Mouse (Mus musculus) fibroblast of lung, adult 2 months (primary cell): ENCODE results near the gene Cep170.
"Not testable (repeated sequence)": the region's sequence is repeated elsewhere in the genome, so short reads cannot be mapped to it uniquely, and the experiment has no call there.

ENCODE experiments used
- DNase-seq: peaks from one replicate; pipeline ENCODE4 v3.0.0-alpha.2; 2011; ENCODE audit warnings: low read depth

The Cep170 gene

GRCm38 (mm10) chr1:176814036-176814420, at the start of gene Cep170:
Gene Cep170, minus strand, starts transcription at chr1:176814067.
- peak; percentile 73 for DNase-seq

DNA sequence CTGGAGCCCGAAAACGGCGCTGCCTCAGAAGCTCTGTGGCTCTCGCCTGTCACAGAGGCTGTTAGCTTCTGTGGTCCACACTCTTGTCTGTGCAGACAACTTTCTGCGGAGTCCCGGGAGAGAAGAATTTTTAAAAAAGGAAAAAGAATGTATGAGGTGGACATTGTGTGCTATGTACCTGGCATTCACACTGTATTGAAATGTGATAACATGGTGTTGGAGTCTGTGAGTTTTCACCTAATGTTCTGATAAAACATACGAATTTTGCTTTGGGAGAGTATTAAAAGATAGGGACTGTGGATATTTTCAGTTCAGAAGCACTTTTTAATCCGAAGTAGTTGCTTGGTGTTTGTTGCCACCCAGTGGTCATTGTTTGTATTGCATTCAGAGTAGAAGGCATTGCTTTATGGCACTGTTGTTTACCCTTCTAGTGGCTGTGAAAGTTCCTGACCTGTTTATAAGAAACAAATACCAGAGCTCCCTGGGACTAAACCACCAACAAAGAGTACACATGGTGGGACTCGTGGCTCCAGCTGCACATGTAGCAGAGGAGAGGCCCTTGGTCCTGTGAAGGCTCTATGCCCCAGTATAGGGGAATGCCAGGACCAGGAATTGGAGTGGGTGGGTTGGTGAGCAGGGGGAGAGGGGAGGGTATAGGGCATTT, 48.2 kb upstream of the Cep170 start:
- DNase-seq: peak; percentile 44

GRCm38 (mm10) chr1:176852813-176853590, 39.1 kb upstream of the Cep170 start:
- DNase-seq: no peak

DNA sequence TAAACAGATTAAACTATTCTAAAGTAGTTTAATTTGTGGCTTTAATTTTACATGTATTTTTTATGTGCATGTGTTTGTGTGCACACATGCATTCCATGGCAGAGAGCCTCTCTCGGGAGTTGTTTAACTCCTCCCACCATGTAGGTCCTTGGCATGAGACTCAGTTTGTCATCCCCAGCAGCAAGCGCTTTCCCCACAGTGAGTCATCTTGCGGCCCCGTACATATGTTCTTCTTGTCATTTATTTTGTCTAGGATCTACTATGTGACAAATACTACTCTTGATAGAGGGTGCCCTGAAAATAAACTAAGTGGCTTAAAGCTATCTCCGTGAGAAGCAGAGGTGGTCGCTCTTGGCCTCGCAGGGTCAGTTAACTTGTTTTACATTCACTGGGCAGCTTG, 37.5 kb upstream of the Cep170 start:
- DNase-seq: no peak

GRCm38 (mm10) chr1:176849377-176849776, 35.5 kb upstream of the Cep170 start:
- DNase-seq: peak; percentile 60

- peak; percentile 33 for DNase-seq
These were observed 34.9 kb upstream of the Cep170 start for GRCm38 (mm10) chr1:176848613-176849290.

DNA sequence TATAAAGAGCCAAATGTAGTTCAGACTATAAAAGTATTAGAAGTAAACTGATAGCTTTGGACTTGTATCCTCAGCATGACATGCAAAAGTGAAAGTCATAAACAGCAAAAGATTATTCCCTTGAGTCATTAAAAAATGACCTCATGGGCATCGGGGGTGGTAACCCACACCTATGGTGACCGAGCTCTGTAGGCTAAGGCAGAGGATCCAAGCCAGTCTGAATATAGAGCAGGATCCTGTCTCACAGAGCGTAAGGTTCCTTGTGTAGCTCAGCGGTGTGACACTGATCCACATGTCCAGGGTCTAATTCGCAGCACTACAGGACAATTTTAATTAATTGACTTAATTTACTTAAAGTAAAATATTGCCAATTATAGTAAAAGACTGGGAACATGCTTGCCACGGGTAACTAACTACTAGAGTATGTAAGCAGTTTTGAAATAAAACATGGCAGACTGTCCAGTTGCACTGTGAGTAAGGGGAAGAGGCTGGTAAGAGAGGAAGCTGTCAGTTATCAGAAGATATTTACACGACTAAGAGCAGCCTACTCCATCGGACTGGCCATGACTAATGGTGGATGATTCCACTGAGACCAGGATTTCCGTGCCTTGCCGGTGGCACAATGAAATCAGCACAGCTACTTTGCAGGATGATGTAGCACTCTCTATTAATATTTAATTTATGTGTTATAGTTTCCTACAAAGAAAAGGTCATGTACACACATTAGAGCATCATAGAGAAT, 33.4 kb upstream of the Cep170 start:
- DNase-seq: no peak

DNA sequence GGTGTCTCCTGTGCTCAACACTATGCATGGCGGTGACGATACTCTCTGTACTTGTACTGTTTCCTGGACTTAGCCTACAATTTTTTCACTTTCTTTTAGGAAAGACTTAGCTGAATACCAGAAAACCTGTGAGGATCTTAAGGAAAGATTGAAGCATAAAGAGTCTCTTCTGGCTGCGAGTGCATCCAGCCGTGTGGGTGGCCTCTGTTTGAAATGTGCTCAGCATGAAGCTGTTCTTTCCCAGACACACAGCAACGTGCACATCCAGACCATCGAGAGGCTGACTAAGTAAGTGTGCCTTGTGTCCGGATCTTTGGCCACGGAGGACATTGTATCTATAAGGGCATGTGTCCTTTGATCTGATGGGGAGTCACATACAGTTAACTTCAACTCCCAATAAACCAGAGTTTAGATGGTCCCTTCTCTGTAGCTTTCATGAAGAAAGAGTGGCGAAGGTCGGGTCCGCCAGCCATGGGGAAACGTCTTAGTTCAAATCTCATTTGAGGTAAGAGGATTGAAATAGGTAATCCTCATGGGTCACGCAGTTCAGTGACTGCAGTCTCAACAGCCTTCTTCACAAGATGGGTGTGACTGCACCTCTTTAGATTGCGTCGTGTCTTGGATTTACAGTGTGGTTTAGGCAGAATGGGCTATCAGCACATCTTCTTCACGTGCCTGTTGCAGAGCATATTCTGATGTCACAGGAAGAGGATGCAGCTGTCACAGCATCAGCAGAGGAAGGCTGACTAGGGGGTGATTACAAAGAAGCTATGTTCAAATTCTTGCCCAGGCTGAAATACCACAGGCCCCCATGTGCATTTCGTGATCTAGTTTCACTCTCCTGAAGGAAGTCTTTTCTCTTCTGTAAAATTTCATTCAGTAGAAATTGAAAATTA, 31.5 kb upstream of the Cep170 start:
- DNase-seq: no peak

GRCm38 (mm10) chr1:176836562-176836961, 22.7 kb upstream of the Cep170 start:
- not testable (repeated sequence) for DNase-seq

GRCm38 (mm10) chr1:176835501-176836294, 21.8 kb upstream of the Cep170 start:
- DNase-seq: no peak

GRCm38 (mm10) chr1:176834880-176835279, 21.0 kb upstream of the Cep170 start:
- no peak for DNase-seq

GRCm38 (mm10) chr1:176833948-176834347, 20.1 kb upstream of the Cep170 start:
- DNase-seq: no peak

- no peak for DNase-seq
These were observed 19.4 kb upstream of the Cep170 start for GRCm38 (mm10) chr1:176833257-176833656.

- no peak for DNase-seq
These were observed 18.7 kb upstream of the Cep170 start for GRCm38 (mm10) chr1:176832607-176833006.

DNA sequence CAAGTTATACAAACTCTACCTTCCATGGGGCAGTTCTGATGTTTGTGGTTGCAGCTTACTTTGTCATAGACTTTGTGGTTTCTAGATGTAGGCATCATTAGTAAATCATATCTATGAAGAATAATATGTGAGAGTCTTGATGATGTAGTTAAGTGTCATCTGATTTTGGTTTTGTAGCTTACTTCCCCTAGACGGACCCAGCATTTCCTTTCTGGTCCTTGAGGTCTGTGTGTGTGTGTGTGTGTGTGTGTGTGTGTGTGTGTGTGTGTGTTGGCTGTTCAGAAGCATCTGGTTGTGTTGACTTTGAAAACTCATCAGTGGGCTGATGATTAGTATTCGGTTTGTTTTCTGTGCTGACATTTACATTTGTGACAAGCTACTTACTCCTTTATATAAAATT, 18.2 kb upstream of the Cep170 start:
- DNase-seq: no peak

DNA sequence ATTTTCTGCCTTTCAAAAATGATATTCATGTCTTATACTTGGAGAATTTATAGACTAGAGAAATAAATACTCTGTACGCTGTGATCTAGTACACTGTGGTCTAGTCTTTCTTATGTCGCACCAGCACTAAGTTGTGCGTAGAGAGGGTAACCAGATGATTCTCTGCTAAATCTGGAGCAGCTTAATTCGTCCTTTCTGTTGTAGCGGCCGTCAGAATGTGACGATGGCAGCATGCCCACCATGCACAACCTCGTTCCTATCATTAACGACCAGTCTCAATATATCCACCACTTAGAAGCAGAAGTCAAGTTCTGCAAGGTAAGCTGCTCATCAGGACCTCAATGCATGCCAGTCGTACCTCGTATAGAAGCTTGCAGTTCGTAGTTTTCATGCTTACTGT, 14.8 kb upstream of the Cep170 start:
- DNase-seq: no peak

- DNase-seq: no peak
These were observed 14.1 kb upstream of the Cep170 start for GRCm38 (mm10) chr1:176827945-176828485.

DNA sequence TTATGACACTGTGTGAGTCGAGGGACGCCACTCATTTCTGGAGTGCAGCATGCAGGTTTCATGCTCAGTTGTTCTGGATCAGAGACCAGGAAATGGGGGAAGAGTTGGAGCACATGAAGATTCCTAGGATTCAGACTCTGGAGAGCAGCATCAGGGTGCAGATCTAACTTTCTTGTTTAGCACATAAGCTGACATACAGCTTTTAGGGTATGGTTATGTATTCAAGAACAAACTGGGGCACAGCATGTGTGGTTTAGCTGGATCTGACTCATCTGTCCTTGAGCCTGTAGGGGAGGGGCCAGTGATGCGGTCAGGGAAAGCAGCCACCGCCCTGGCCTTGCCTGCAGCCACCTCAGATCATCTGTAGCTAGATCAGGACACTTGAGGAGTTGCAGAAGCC, 13.5 kb upstream of the Cep170 start:
- DNase-seq: no peak

- no peak for DNase-seq
These were observed 13.1 kb upstream of the Cep170 start for GRCm38 (mm10) chr1:176826931-176827330.

DNA sequence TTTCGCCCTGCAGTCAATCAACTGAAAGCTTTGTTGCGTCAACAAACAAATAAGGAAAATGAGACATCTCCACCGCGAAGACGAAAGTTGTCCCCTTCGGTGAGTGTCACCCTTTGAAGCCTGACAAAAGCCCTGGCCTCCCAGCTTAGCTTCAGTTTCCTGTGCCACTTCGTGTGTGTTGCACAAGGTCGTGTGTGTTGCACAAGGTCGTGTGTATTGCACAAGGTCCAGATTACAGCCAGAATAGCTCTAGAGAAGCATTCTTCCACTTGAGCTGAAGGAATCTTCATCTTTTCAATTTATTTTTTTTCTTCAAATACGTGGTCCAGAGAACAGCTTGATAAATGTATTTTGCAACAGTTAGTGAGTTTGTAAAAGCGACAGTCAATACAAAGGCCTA, 12.3 kb upstream of the Cep170 start:
- no peak for DNase-seq
